Mouse (Mus musculus) right cerebral cortex, postnatal 36 days (tissue): ENCODE results near the gene Vmn1r176.
"Not testable (repeated sequence)": the region's sequence is repeated elsewhere in the genome, so short reads cannot be mapped to it uniquely, and the experiment has no call there.

Experiments used
- DNase-seq, 2 experiments: peaks; one replicate each; pipeline ENCODE4 v3.0.0; 2022; ENCODE audit warnings: low spot score in 2 of 2, mixed read lengths in 1 of 2

The Vmn1r176 gene

GRCm38 (mm10) chr7:23837272-23837671 is at the start of gene Vmn1r176:
TSS of gene Vmn1r176 (minus strand) at chr7:23837372.
- not testable (repeated sequence) for DNase-seq

- not testable (repeated sequence) for DNase-seq
These were observed 39.7 kb upstream of the Vmn1r176 start for GRCm38 (mm10) chr7:23876918-23877317.

- DNase-seq = not testable (repeated sequence)
These were observed 29.2 kb upstream of the Vmn1r176 start, which contains the start of gene Vmn1r177 for GRCm38 (mm10) chr7:23866349-23866748. TSS of gene Vmn1r177 (minus strand) at chr7:23866449.

GRCm38 (mm10) chr7:23810543-23810942 is 26.6 kb downstream of the Vmn1r176 start, which contains the start of gene Vmn1r175:
TSS of gene Vmn1r175 (minus strand) at chr7:23810643.
- DNase-seq = not testable (repeated sequence)

GRCm38 (mm10) chr7:23784526-23784925 is 52.6 kb downstream of the Vmn1r176 start:
- no peak for DNase-seq
